9 mouse cellular contexts compared by ENCODE assay signal in genomic region chr15:88876155-88877020, GRCm38 (mm10). TPM values are rescaled to one million over a fixed set of nuclear protein-coding genes. Genes with fewer than 3 reads are reported as not detected.
DNase-seq lines count a peak whose midpoint lies in the region; ATAC-seq and TF ChIP-seq lines count a peak whose summit lies in the region.
"Had no signal": no experiment of that assay in that cellular context is flagged by ENCODE, and none has a peak within 500 bp of the region (broad histone marks: within the 10 kb centered on the region; RNA-seq: fewer than 3 reads in every experiment).

No protein-coding gene starts in this region.

- ATAC-seq in forebrain, postnatal 0 days: peak; percentile 40
- 0 out of 2 replicates have a peak, but pooled peaks have one; percentile 19 for ATAC-seq in hindbrain, embryonic 11.5 days (ENCODE audit: low FRiP score)

- TF ChIP-seq CTCF in forebrain, postnatal 0 days (IDR thresholded peaks at IDR 0.05; ENCODE audit: low read depth): peak; percentile 90

- H3K27ac ChIP-seq in forebrain, postnatal 0 days (ENCODE audit: low read depth, low read length): no peak overlapping the region
- no peak overlapping the region for H3K27ac ChIP-seq in hindbrain, embryonic 11.5 days (ENCODE audit: low read depth, low read length)
- H3K27ac ChIP-seq: macrophage had no signal

- H3K27me3 ChIP-seq in forebrain, postnatal 0 days (ENCODE audit: insufficient read depth, low read length): no peaks in the 10 kb centered on the region; the same call in 1 of the 2 replicates
- H3K27me3 ChIP-seq in hindbrain, embryonic 11.5 days (ENCODE audit: control insufficient read depth, insufficient read depth, low read length): no peaks in the 10 kb centered on the region; the same call in 1 of the 2 replicates

- no peak overlapping the region for H3K9ac ChIP-seq in forebrain, postnatal 0 days
- H3K9ac ChIP-seq in hindbrain, embryonic 11.5 days (ENCODE audit: low read depth, low read length): 0 out of 2 replicates have a peak overlapping the region, but pooled peaks have one; percentile 7

- H3K4me3 ChIP-seq in forebrain, postnatal 0 days (ENCODE audit: low read depth, low read length): no peak overlapping the region
- no peak overlapping the region for H3K4me3 ChIP-seq in hindbrain, embryonic 11.5 days (ENCODE audit: low read depth, low read length)

- 11% methylated on average over 28 of the region's 28 CpGs for WGBS in forebrain, postnatal 0 days
- WGBS in hindbrain, embryonic 11.5 days: 14% methylated on average over 28 of the region's 28 CpGs

- no peaks in the 10 kb centered on the region for H3K4me1 ChIP-seq in forebrain, postnatal 0 days (ENCODE audit: insufficient read depth)
- no peaks in the 10 kb centered on the region for H3K4me1 ChIP-seq in hindbrain, embryonic 11.5 days (replicated peaks; ENCODE audit: control insufficient read depth, insufficient read depth, low read length)

- DNase-seq in MN1 (ENCODE audit: low spot score): peak; percentile 77
- peak; percentile 84 to 92 for DNase-seq in cerebellum, adult 18-20 months
- peak; percentile 76 for DNase-seq in forebrain, postnatal 0 days
- peak; percentile 91 for DNase-seq in hindbrain, embryonic 11.5 days (ENCODE audit: low spot score)
- peak; percentile 73 to 92 for DNase-seq in layer of hippocampus, postnatal 25 days (ENCODE audit: extremely low spot score in 1 of 2, low spot score in 1 of 2)
- peak; percentile 75 to 87 for DNase-seq in lung, postnatal 4 days
- peak; percentile 68 for DNase-seq in right cerebral cortex, adult 18-20 months
- DNase-seq in urinary bladder, postnatal 10 days (ENCODE audit: low spot score): peak; percentile 67

- no peaks in the 10 kb centered on the region for H3K36me3 ChIP-seq in forebrain, postnatal 0 days (ENCODE audit: insufficient read depth)
- no peaks in the 10 kb centered on the region for H3K36me3 ChIP-seq in hindbrain, embryonic 11.5 days (ENCODE audit: control insufficient read depth, insufficient read depth, low read length)

- H3K4me2 ChIP-seq in forebrain, postnatal 0 days (ENCODE audit: low read depth): no peak overlapping the region
- 0 out of 2 replicates have a peak overlapping the region, but pooled peaks have one; percentile 11 for H3K4me2 ChIP-seq in hindbrain, embryonic 11.5 days (replicated peaks; ENCODE audit: low read depth, low read length)

- H3K9me3 ChIP-seq in forebrain, postnatal 0 days (ENCODE audit: low read length): no peaks in the 10 kb centered on the region
- H3K9me3 ChIP-seq in hindbrain, embryonic 11.5 days (ENCODE audit: control insufficient read depth, low read length): no peaks in the 10 kb centered on the region

RNA-seq across cellular contexts. Expression of gene Pim3, which starts 14.4 kb away (rescaled TPM):
- total RNA-seq in forebrain, postnatal 0 days (2014; rRNA removed): 65.5 and 70.6 TPM in 2 replicates
- 61.9 and 65.2 TPM in 2 replicates for polyA plus RNA-seq in forebrain, postnatal 0 days (2015; fragmentation: Nextera tagmentation; extraction: Ambion mirVana)
- polyA plus RNA-seq in hindbrain, embryonic 11.5 days (2014; fragmentation: Nextera tagmentation; extraction: Ambion mirVana): 31.6 and 35.6 TPM in 2 replicates
- total RNA-seq in layer of hippocampus, postnatal 25 days (2021): 10 to 100 TPM; 30.3 to 38.9 TPM

RNA-seq across cellular contexts. Expression of gene Creld2, which starts 56.9 kb away (rescaled TPM):
- 30.9 and 31.6 TPM in 2 replicates for total RNA-seq in forebrain, postnatal 0 days (2014; rRNA removed)
- polyA plus RNA-seq in forebrain, postnatal 0 days (2015; fragmentation: Nextera tagmentation; extraction: Ambion mirVana): 40.2 and 43.9 TPM in 2 replicates
- polyA plus RNA-seq in hindbrain, embryonic 11.5 days (2014; fragmentation: Nextera tagmentation; extraction: Ambion mirVana): 85.3 and 89.5 TPM in 2 replicates
- 10 to 100 TPM; 18.0 to 28.1 TPM for total RNA-seq in layer of hippocampus, postnatal 25 days (2021)

RNA-seq across cellular contexts. Expression of gene Alg12, which starts 57.3 kb away (rescaled TPM):
- 10.2 and 11.9 TPM in 2 replicates for total RNA-seq in forebrain, postnatal 0 days (2014; rRNA removed)
- 5.5 and 7.6 TPM in 2 replicates for polyA plus RNA-seq in forebrain, postnatal 0 days (2015; fragmentation: Nextera tagmentation; extraction: Ambion mirVana)
- 10.6 and 11.5 TPM in 2 replicates for polyA plus RNA-seq in hindbrain, embryonic 11.5 days (2014; fragmentation: Nextera tagmentation; extraction: Ambion mirVana)
- total RNA-seq in layer of hippocampus, postnatal 25 days (2021): 10 to 100 TPM; 12.7 to 16.9 TPM
